Mouse (Mus musculus) T-cell, adult 2 months (primary cell): Measurements from ENCODE around the gene Ildr1.

Experiments
- DNase-seq: peaks from one replicate; pipeline ENCODE4 v3.0.0; 2022; ENCODE audit warnings: low spot score

Ildr1 gene

DNA sequence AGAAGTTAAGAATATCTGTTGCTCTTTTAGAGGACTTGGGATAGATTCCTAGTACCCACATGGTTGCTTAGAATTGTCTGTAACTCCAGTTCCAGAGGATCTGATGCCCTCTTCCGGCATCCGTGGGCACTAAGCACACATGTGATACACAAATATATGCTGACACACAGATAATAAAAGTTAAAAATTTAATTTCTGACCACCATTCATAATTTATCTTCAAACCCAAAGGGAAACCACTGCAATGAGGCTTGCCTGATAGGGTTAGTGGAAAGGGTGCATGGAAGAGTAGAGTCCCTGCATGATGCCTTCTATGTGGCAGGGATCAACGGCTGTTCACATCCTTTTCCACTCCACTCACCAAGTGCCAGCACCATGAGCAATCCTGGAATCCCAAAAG is 77.9 kb downstream of the Ildr1 start:
- no peak for DNase-seq

DNA sequence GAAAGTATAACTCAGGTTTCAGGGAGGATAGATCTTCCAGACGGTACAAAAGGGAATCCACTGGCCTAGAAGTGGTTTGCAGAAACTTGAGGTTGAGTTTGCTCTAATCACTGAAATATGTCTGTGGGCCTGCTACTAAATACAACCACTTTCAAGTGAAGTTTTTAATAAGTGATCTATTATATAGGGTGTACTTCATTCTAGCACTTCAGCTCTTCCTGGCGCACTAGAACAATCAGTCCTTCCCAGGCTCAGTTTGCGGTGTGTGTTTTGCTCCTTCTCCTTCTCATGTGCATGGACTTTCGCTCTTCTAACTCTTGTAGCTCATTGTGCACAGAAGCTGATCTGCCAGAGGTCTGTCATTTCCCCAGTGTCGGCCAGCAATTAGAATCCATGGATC is 79.2 kb downstream of the Ildr1 start:
- DNase-seq: no peak

GRCm38 (mm10) chr16:36775658-36776057 is 81.9 kb downstream of the Ildr1 start:
- DNase-seq: no peak
